Mouse (Mus musculus) liver, postnatal 0 days (tissue): ENCODE measurements around the gene Tmem106b.

Experiments
- CTCF ChIP-seq: sonication (generic); IDR thresholded peaks from 2 replicates; pipeline ENCODE4 v1.5.1; 2016; ENCODE audit warnings: antibody characterized with exemption, low read depth
- EP300 ChIP-seq: IDR thresholded peaks from 2 replicates; pipeline ENCODE4 v1.6.1; 2016; ENCODE audit warnings: antibody characterized with exemption, low read depth, mild to moderate bottlenecking

DNA sequence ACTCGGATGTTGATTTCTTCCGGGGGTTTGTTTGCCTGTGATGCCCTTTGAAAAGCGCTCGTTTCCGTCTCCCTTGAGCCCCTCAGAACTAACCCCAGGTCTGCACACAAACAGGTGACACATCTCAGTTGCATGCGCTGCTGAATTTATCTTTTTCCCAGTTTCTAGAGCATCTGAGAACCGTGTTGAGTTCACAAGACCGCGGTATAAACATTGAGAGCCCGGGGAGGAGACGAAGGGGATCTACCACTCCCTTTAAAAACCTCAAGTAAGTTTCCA is 527 bp downstream of the Tmem106b start:
- TF ChIP-seq CTCF (no peak), EP300 (no peak)
